Comparison of ENCODE assay signal across 14 mouse cellular contexts in the genomic region with DNA sequence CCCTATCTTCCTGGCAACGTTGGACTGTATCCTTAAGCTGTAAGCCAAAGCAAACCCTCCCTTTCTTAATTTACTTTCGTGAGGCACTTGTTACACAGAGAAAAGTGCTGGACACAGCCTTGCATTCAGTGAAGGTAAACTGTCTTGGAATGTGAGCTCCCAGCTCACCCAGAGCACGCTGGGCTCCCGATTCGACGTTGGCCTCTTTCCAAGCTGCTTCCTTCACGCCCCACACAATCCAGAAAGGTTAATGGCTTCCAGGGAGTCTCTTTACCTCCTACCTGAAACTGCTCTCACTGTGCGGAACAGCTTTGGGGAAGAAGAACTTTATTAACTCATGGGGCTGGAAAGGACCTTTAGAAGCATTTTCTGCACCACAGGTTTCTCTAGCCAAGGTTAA.
A peak's percentile ranks its signal among the peaks of the same experiment; 100 is the strongest.
DNase-seq lines count a peak whose midpoint lies in the region; ATAC-seq and TF ChIP-seq lines count a peak whose summit lies in the region.
"Had no signal": no experiment of that assay in that cellular context is flagged by ENCODE, and none has a peak within 500 bp of the region (broad histone marks: within the 10 kb centered on the region; RNA-seq: fewer than 3 reads in every experiment).

No protein-coding gene starts in this region.

- H3K27ac ChIP-seq in kidney, postnatal 0 days, result 0 out of 2 replicates have a peak overlapping the region, but pooled peaks have one; percentile 27
- no peak overlapping the region for H3K27ac ChIP-seq in limb, embryonic 14.5 days (replicated peaks; ENCODE audit: low read depth, low read length)
- H3K27ac ChIP-seq in stomach, embryonic 16.5 days (ENCODE audit: low read length), result no peak overlapping the region
- no peak overlapping the region for H3K27ac ChIP-seq in forebrain, embryonic 12.5 days

- H3K4me2 ChIP-seq in kidney, postnatal 0 days (ENCODE audit: low read length), result no peak overlapping the region
- H3K4me2 ChIP-seq in limb, embryonic 14.5 days (replicated peaks; ENCODE audit: low read depth, low read length, severe bottlenecking), result no peak overlapping the region
- no peak overlapping the region for H3K4me2 ChIP-seq in stomach, embryonic 16.5 days (ENCODE audit: low read depth, low read length)
- H3K4me2 ChIP-seq in forebrain, embryonic 12.5 days, result no peak overlapping the region

- TF ChIP-seq POLR2A in limb, embryonic 14.5 days (IDR thresholded peaks at IDR 0.05; ENCODE audit: borderline replicate concordance, extremely low read depth, insufficient read depth, insufficient read length), result no peak

- H3K36me3 ChIP-seq in kidney, postnatal 0 days (ENCODE audit: insufficient read depth, low read length), result no peaks in the 10 kb centered on the region
- no peaks in the 10 kb centered on the region for H3K36me3 ChIP-seq in limb, embryonic 14.5 days (ENCODE audit: control insufficient read depth, insufficient read depth, low read length)
- H3K36me3 ChIP-seq in stomach, embryonic 16.5 days (ENCODE audit: control insufficient read depth, insufficient read depth, low read length), result no peaks in the 10 kb centered on the region
- no peaks in the 10 kb centered on the region for H3K36me3 ChIP-seq in forebrain, embryonic 12.5 days (replicated peaks)
- H3K36me3 ChIP-seq: G1E had no signal

- no peaks in the 10 kb centered on the region for H3K9me3 ChIP-seq in kidney, postnatal 0 days (replicated peaks; ENCODE audit: low read length)
- no peaks in the 10 kb centered on the region for H3K9me3 ChIP-seq in limb, embryonic 14.5 days (ENCODE audit: control insufficient read depth, low read length)
- no peaks in the 10 kb centered on the region for H3K9me3 ChIP-seq in stomach, embryonic 16.5 days (replicated peaks; ENCODE audit: control insufficient read depth, low read length)
- no peaks in the 10 kb centered on the region for H3K9me3 ChIP-seq in forebrain, embryonic 12.5 days

- H3K4me3 ChIP-seq in kidney, postnatal 0 days (replicated peaks; ENCODE audit: low read depth, low read length), result no peak overlapping the region
- H3K4me3 ChIP-seq in limb, embryonic 14.5 days (replicated peaks; ENCODE audit: low read length), result no peak overlapping the region
- no peak overlapping the region for H3K4me3 ChIP-seq in stomach, embryonic 16.5 days (replicated peaks; ENCODE audit: low read length)
- no peak overlapping the region for H3K4me3 ChIP-seq in forebrain, embryonic 12.5 days (replicated peaks)

- ATAC-seq in kidney, postnatal 0 days (replicated peaks; ENCODE audit: low FRiP score, low read depth), result no peak
- ATAC-seq in limb, embryonic 14.5 days (ENCODE audit: low FRiP score, low read depth), result no peak
- peak; percentile 38; the same call in 1 of the 2 replicates for ATAC-seq in stomach, embryonic 16.5 days (ENCODE audit: insufficient read depth, low FRiP score)
- ATAC-seq in forebrain, embryonic 12.5 days (ENCODE audit: low FRiP score), result no peak
- ATAC-seq in megakaryocyte-erythroid progenitor cell, adult 5-6 weeks (replicated peaks; ENCODE audit: low FRiP score, low TSS enrichment, poor library complexity, severe bottlenecking), result no peak
- ATAC-seq: midbrain, embryonic 16.5 days had no signal

- WGBS in kidney, postnatal 0 days, result 12% methylated on average over 8 of the region's 8 CpGs
- 28% methylated on average over 8 of the region's 8 CpGs for WGBS in limb, embryonic 14.5 days
- 35% methylated on average over 8 of the region's 8 CpGs for WGBS in stomach, embryonic 16.5 days
- 77% methylated on average over 8 of the region's 8 CpGs for WGBS in forebrain, embryonic 12.5 days

- TF ChIP-seq CTCF in kidney, postnatal 0 days (IDR thresholded peaks at IDR 0.05; ENCODE audit: low read depth), result no peak

- H3K4me1 ChIP-seq in kidney, postnatal 0 days (replicated peaks; ENCODE audit: insufficient read depth, low read length), result peaks cover 6% of the 10 kb centered on the region; the same call in 1 of the 2 replicates
- H3K4me1 ChIP-seq in limb, embryonic 14.5 days (ENCODE audit: control insufficient read depth, insufficient read depth, low read length), result peaks cover 18% of the 10 kb centered on the region
- H3K4me1 ChIP-seq in stomach, embryonic 16.5 days (ENCODE audit: control insufficient read depth, insufficient read depth, low read length), result peaks cover 10% of the 10 kb centered on the region
- H3K4me1 ChIP-seq in forebrain, embryonic 12.5 days, result peaks cover 13% of the 10 kb centered on the region

- DNase-seq in kidney, adult 18-20 months, result peak; percentile 38
- DNase-seq in kidney, adult 9 months, result no peak
- DNase-seq in kidney, postnatal 0 days (ENCODE audit: low spot score), result no peak
- DNase-seq in limb, embryonic 14.5 days (ENCODE audit: low spot score), result no peak
- DNase-seq: adrenal gland, adult 2 months; cerebellum, adult 8-10 months; gastrocnemius, postnatal 10 days; heart, postnatal 14 days; right cerebral cortex, postnatal 14 days had no signal

- H3K27me3 ChIP-seq in kidney, postnatal 0 days (ENCODE audit: insufficient read depth, low read length), result no peaks in the 10 kb centered on the region
- no peaks in the 10 kb centered on the region for H3K27me3 ChIP-seq in limb, embryonic 14.5 days (ENCODE audit: control insufficient read depth, insufficient read depth, low read length)
- H3K27me3 ChIP-seq in stomach, embryonic 16.5 days (ENCODE audit: control insufficient read depth, insufficient read depth, low read length), result no peaks in the 10 kb centered on the region
- peaks cover 7% of the 10 kb centered on the region; the same call in 1 of the 2 replicates for H3K27me3 ChIP-seq in forebrain, embryonic 12.5 days

- no peak overlapping the region for H3K9ac ChIP-seq in kidney, postnatal 0 days (ENCODE audit: low read depth, low read length)
- H3K9ac ChIP-seq in limb, embryonic 14.5 days (ENCODE audit: low read depth, low read length, severe bottlenecking), result peak overlapping the region; percentile 12; the same call in 1 of the 2 replicates
- H3K9ac ChIP-seq in stomach, embryonic 16.5 days (ENCODE audit: low read length), result no peak overlapping the region
- no peak overlapping the region for H3K9ac ChIP-seq in forebrain, embryonic 12.5 days
